16 mouse cellular contexts compared by ENCODE assay signal in the genomic region with DNA sequence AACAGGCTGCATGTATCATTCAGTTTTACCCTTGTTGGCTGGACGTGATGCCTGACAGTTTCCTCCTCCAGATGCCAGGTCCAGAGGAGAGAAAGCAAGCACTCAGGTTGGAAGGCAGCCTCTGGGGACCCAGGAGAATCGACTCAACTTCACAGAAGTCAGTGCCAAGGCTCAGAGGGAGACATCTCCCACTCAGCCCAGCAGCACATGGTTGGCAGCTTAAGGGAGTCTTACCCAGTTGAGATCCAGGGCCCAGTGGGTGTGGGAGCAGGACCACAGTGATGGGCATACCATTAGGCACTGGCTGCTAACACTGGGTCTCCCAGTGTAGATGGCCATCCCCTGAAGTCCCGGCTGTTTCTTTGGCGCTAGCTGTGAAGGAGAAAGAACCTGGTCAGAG.
"Had no signal": no experiment of that assay in that cellular context is flagged by ENCODE, and none has a peak within 500 bp of the region (broad histone marks: within the 10 kb centered on the region; RNA-seq: fewer than 3 reads in every experiment).

No protein-coding gene starts in this region.

- ATAC-seq: midbrain, embryonic 16.5 days had no signal

- DNase-seq: kidney, adult 8-10 months; layer of hippocampus, postnatal 36 days; left cerebral cortex, postnatal 4 days; liver, embryonic 13.5 days; lung, adult 2 months; lung, postnatal 10 days; lung, postnatal 36 days; spleen, adult 18-20 months; thymus, adult 18-20 months; thymus, postnatal 36 days had no signal

- H3K4me3 ChIP-seq: kidney, embryonic 15.5 days; left cerebral cortex, adult 2 months; limb, embryonic 13.5 days; liver, embryonic 13.5 days; megakaryocyte, embryonic 14.5 days; midbrain, embryonic 12.5 days had no signal

- H3K36me3 ChIP-seq: kidney, embryonic 15.5 days; limb, embryonic 13.5 days; liver, embryonic 13.5 days; midbrain, embryonic 12.5 days had no signal

- H3K9me3 ChIP-seq: kidney, embryonic 15.5 days; limb, embryonic 13.5 days; liver, embryonic 13.5 days; megakaryocyte, embryonic 14.5 days; midbrain, embryonic 12.5 days had no signal

- H3K27ac ChIP-seq: left cerebral cortex, adult 2 months; liver, embryonic 13.5 days; midbrain, embryonic 12.5 days had no signal

- H3K9ac ChIP-seq: kidney, embryonic 15.5 days; limb, embryonic 13.5 days; liver, embryonic 13.5 days; midbrain, embryonic 12.5 days had no signal

- H3K4me2 ChIP-seq: kidney, embryonic 15.5 days; liver, embryonic 13.5 days; midbrain, embryonic 12.5 days had no signal

- H3K27me3 ChIP-seq: kidney, embryonic 15.5 days; limb, embryonic 13.5 days; liver, embryonic 13.5 days; midbrain, embryonic 12.5 days had no signal

- H3K4me1 ChIP-seq: liver, embryonic 13.5 days; megakaryocyte, embryonic 14.5 days; midbrain, embryonic 12.5 days had no signal
